Mouse (Mus musculus): ENCODE measurements around the gene Natd1.

- TF ChIP-seq GATA1 (IDR thresholded peaks at IDR 0.05; ENCODE audit: low read length) (no peak), TAL1 (IDR thresholded peaks at IDR 0.05; ENCODE audit: low read length) (no peak)
These were observed 39.9 kb upstream of the Natd1 start for GRCm38 (mm10) chr11:60954255-60955104.
